Mouse (Mus musculus): ENCODE measurements around the gene Fhit. TPM values are rescaled to one million over a fixed set of nuclear protein-coding genes. Genes with fewer than 3 reads are reported as not detected.

Gene Fhit
- polyA plus RNA-seq, 1 experiment from 2014 or later = 12.6 TPM

- H3K36me3 ChIP-seq (replicated peaks; ENCODE audit: control insufficient read depth, insufficient read depth) = no peaks in the 10 kb centered on the region
- no peak overlapping the region for H3K4me2 ChIP-seq (replicated peaks)
- H3K27ac ChIP-seq = no peak overlapping the region
- no peak overlapping the region for H3K4me3 ChIP-seq (replicated peaks; ENCODE audit: low read length)
- no peaks in the 10 kb centered on the region for H3K4me1 ChIP-seq (replicated peaks; ENCODE audit: control insufficient read depth, insufficient read depth, low read length)
- H3K9me3 ChIP-seq (ENCODE audit: control insufficient read depth, low read length) = no peaks in the 10 kb centered on the region
- DNase-seq (ENCODE audit: low spot score) (no peak), ATAC-seq (ENCODE audit: low FRiP score) (no peak)
- no peaks in the 10 kb centered on the region for H3K27me3 ChIP-seq (ENCODE audit: control insufficient read depth, insufficient read depth, low read length)
- WGBS = 96% methylated on average over 3 of the region's 3 CpGs
- no peak overlapping the region for H3K9ac ChIP-seq
Observed at GRCm38 (mm10) chr14:10409306-10409962, 752.4 kb downstream of the Fhit start.

GRCm38 (mm10) chr14:10405346-10405745, 756.5 kb downstream of the Fhit start:
- Histone ChIP-seq H3K9me3 (ENCODE audit: control insufficient read depth, low read length) (no peaks in the 10 kb centered on the region), H3K36me3 (replicated peaks; ENCODE audit: control insufficient read depth, insufficient read depth) (no peaks in the 10 kb centered on the region), H3K27me3 (ENCODE audit: control insufficient read depth, insufficient read depth, low read length) (no peaks in the 10 kb centered on the region), H3K4me1 (replicated peaks; ENCODE audit: control insufficient read depth, insufficient read depth, low read length) (no peaks in the 10 kb centered on the region), H3K9ac (no peak overlapping the region), H3K4me3 (replicated peaks; ENCODE audit: low read length) (no peak overlapping the region), H3K27ac (no peak overlapping the region), H3K4me2 (replicated peaks) (no peak overlapping the region)
- 64% methylated on average over 1 of the region's 1 CpGs for WGBS
- DNase-seq (ENCODE audit: low spot score) = no peak
- ATAC-seq (ENCODE audit: low FRiP score) = no peak

- Histone ChIP-seq H3K27ac (no peak overlapping the region), H3K4me2 (replicated peaks) (no peak overlapping the region), H3K36me3 (replicated peaks; ENCODE audit: control insufficient read depth, insufficient read depth) (no peaks in the 10 kb centered on the region), H3K9me3 (ENCODE audit: control insufficient read depth, low read length) (no peaks in the 10 kb centered on the region), H3K27me3 (ENCODE audit: control insufficient read depth, insufficient read depth, low read length) (no peaks in the 10 kb centered on the region), H3K4me3 (replicated peaks; ENCODE audit: low read length) (no peak overlapping the region), H3K9ac (no peak overlapping the region), H3K4me1 (replicated peaks; ENCODE audit: control insufficient read depth, insufficient read depth, low read length) (no peaks in the 10 kb centered on the region)
- ATAC-seq (ENCODE audit: low FRiP score) (no peak), DNase-seq (ENCODE audit: low spot score) (no peak)
- 76% methylated on average over 5 of the region's 5 CpGs for WGBS
Observed at GRCm38 (mm10) chr14:10367783-10368680, 793.8 kb downstream of the Fhit start.

GRCm38 (mm10) chr14:10366808-10367207, 795.0 kb downstream of the Fhit start:
- H3K4me1 ChIP-seq (replicated peaks; ENCODE audit: control insufficient read depth, insufficient read depth, low read length) = no peaks in the 10 kb centered on the region
- H3K27me3 ChIP-seq (ENCODE audit: control insufficient read depth, insufficient read depth, low read length) = no peaks in the 10 kb centered on the region
- 92% methylated on average over 4 of the region's 4 CpGs for WGBS
- H3K27ac ChIP-seq = no peak overlapping the region
- no peak for ATAC-seq (ENCODE audit: low FRiP score)
- DNase-seq (ENCODE audit: low spot score) = no peak
- no peak overlapping the region for H3K4me3 ChIP-seq (replicated peaks; ENCODE audit: low read length)
- H3K36me3 ChIP-seq (replicated peaks; ENCODE audit: control insufficient read depth, insufficient read depth) = no peaks in the 10 kb centered on the region
- H3K9ac ChIP-seq = no peak overlapping the region
- no peaks in the 10 kb centered on the region for H3K9me3 ChIP-seq (ENCODE audit: control insufficient read depth, low read length)
- no peak overlapping the region for H3K4me2 ChIP-seq (replicated peaks)

GRCm38 (mm10) chr14:10364281-10364680, 797.6 kb downstream of the Fhit start:
- no peak overlapping the region for H3K4me2 ChIP-seq (replicated peaks)
- H3K27me3 ChIP-seq (ENCODE audit: control insufficient read depth, insufficient read depth, low read length) = no peaks in the 10 kb centered on the region
- no peaks in the 10 kb centered on the region for H3K4me1 ChIP-seq (replicated peaks; ENCODE audit: control insufficient read depth, insufficient read depth, low read length)
- no peak overlapping the region for H3K4me3 ChIP-seq (replicated peaks; ENCODE audit: low read length)
- no peaks in the 10 kb centered on the region for H3K9me3 ChIP-seq (ENCODE audit: control insufficient read depth, low read length)
- 68% methylated on average over 6 of the region's 6 CpGs for WGBS
- no peak for ATAC-seq (ENCODE audit: low FRiP score)
- DNase-seq (ENCODE audit: low spot score) = no peak
- no peaks in the 10 kb centered on the region for H3K36me3 ChIP-seq (replicated peaks; ENCODE audit: control insufficient read depth, insufficient read depth)
- H3K9ac ChIP-seq = no peak overlapping the region
- H3K27ac ChIP-seq = no peak overlapping the region

GRCm38 (mm10) chr14:10363306-10363705, 798.5 kb downstream of the Fhit start:
- H3K4me2 ChIP-seq (replicated peaks) = no peak overlapping the region
- no peak for ATAC-seq (ENCODE audit: low FRiP score)
- no peak overlapping the region for H3K27ac ChIP-seq
- no peaks in the 10 kb centered on the region for H3K36me3 ChIP-seq (replicated peaks; ENCODE audit: control insufficient read depth, insufficient read depth)
- no peaks in the 10 kb centered on the region for H3K4me1 ChIP-seq (replicated peaks; ENCODE audit: control insufficient read depth, insufficient read depth, low read length)
- no peak overlapping the region for H3K9ac ChIP-seq
- WGBS = 69% methylated on average over 1 of the region's 1 CpGs
- no peak overlapping the region for H3K4me3 ChIP-seq (replicated peaks; ENCODE audit: low read length)
- H3K9me3 ChIP-seq (ENCODE audit: control insufficient read depth, low read length) = no peaks in the 10 kb centered on the region
- no peaks in the 10 kb centered on the region for H3K27me3 ChIP-seq (ENCODE audit: control insufficient read depth, insufficient read depth, low read length)
- DNase-seq (ENCODE audit: low spot score) = no peak

GRCm38 (mm10) chr14:10345905-10346304, 815.9 kb downstream of the Fhit start:
- Histone ChIP-seq H3K4me1 (replicated peaks; ENCODE audit: control insufficient read depth, insufficient read depth, low read length) (no peaks in the 10 kb centered on the region), H3K36me3 (replicated peaks; ENCODE audit: control insufficient read depth, insufficient read depth) (no peaks in the 10 kb centered on the region), H3K4me2 (replicated peaks) (no peak overlapping the region), H3K9me3 (ENCODE audit: control insufficient read depth, low read length) (no peaks in the 10 kb centered on the region), H3K27ac (no peak overlapping the region), H3K4me3 (replicated peaks; ENCODE audit: low read length) (no peak overlapping the region), H3K9ac (no peak overlapping the region), H3K27me3 (ENCODE audit: control insufficient read depth, insufficient read depth, low read length) (no peaks in the 10 kb centered on the region)
- no peak for ATAC-seq (ENCODE audit: low FRiP score)
- DNase-seq (ENCODE audit: low spot score) = no peak

GRCm38 (mm10) chr14:10344064-10344463, 817.8 kb downstream of the Fhit start:
- H3K9ac ChIP-seq = no peak overlapping the region
- DNase-seq (ENCODE audit: low spot score) = no peak
- no peak overlapping the region for H3K4me3 ChIP-seq (replicated peaks; ENCODE audit: low read length)
- no peaks in the 10 kb centered on the region for H3K4me1 ChIP-seq (replicated peaks; ENCODE audit: control insufficient read depth, insufficient read depth, low read length)
- H3K4me2 ChIP-seq (replicated peaks) = no peak overlapping the region
- H3K9me3 ChIP-seq (ENCODE audit: control insufficient read depth, low read length) = no peaks in the 10 kb centered on the region
- no peak overlapping the region for H3K27ac ChIP-seq
- 90% methylated on average over 1 of the region's 1 CpGs for WGBS
- ATAC-seq (ENCODE audit: low FRiP score) = no peak
- H3K27me3 ChIP-seq (ENCODE audit: control insufficient read depth, insufficient read depth, low read length) = no peaks in the 10 kb centered on the region
- no peaks in the 10 kb centered on the region for H3K36me3 ChIP-seq (replicated peaks; ENCODE audit: control insufficient read depth, insufficient read depth)

- no peak overlapping the region for H3K9ac ChIP-seq
- no peak for ATAC-seq (ENCODE audit: low FRiP score)
- no peak overlapping the region for H3K27ac ChIP-seq
- no peaks in the 10 kb centered on the region for H3K9me3 ChIP-seq (ENCODE audit: control insufficient read depth, low read length)
- WGBS = 91% methylated on average over 3 of the region's 3 CpGs
- no peak overlapping the region for H3K4me2 ChIP-seq (replicated peaks)
- DNase-seq (ENCODE audit: low spot score) = no peak
- no peaks in the 10 kb centered on the region for H3K27me3 ChIP-seq (ENCODE audit: control insufficient read depth, insufficient read depth, low read length)
- no peak overlapping the region for H3K4me3 ChIP-seq (replicated peaks; ENCODE audit: low read length)
- no peaks in the 10 kb centered on the region for H3K4me1 ChIP-seq (replicated peaks; ENCODE audit: control insufficient read depth, insufficient read depth, low read length)
- H3K36me3 ChIP-seq (replicated peaks; ENCODE audit: control insufficient read depth, insufficient read depth) = no peaks in the 10 kb centered on the region
Observed at GRCm38 (mm10) chr14:10316764-10317163, 845.1 kb downstream of the Fhit start.
